Mouse (Mus musculus) E14TG2a.4 (cell line): ENCODE measurements around the gene Lrsam1.

ENCODE experiments used
- H3K27me3 ChIP-seq: 2 replicates; pipeline ENCODE4 v1.6.1; 2014; ENCODE audit warnings: low read length, control low read depth; ENCODE audit not compliant: insufficient read depth
- H3K36me3 ChIP-seq: 2 replicates; pipeline ENCODE4 v1.6.1; 2014; ENCODE audit warnings: low read length, control low read depth; ENCODE audit not compliant: insufficient read depth
- H3K4me1 ChIP-seq: replicated peaks from 2 replicates; pipeline ENCODE4 v1.6.1; 2014; ENCODE audit warnings: low read depth, low read length, control low read depth
- H3K4me3 ChIP-seq: replicated peaks from 2 replicates; pipeline ENCODE4 v1.5.1; 2014; ENCODE audit warnings: mild to moderate bottlenecking, low read length
- H3K9me3 ChIP-seq: 2 replicates; pipeline ENCODE4 v1.6.1; 2014; ENCODE audit warnings: low read length, control low read depth
- CTCF ChIP-seq: conservative IDR thresholded peaks from 2 replicates; pipeline ENCODE4 v1.5.1; 2014; ENCODE audit warnings: low read length
- NANOG ChIP-seq: IDR thresholded peaks from 2 replicates; pipeline ENCODE4 v1.6.1; 2014; ENCODE audit warnings: borderline replicate concordance, low read length, mixed read lengths
- POU5F1 ChIP-seq: IDR thresholded peaks from 2 replicates; pipeline ENCODE4 v1.6.1; 2014; ENCODE audit warnings: low read length, borderline replicate concordance

Lrsam1 gene

DNA sequence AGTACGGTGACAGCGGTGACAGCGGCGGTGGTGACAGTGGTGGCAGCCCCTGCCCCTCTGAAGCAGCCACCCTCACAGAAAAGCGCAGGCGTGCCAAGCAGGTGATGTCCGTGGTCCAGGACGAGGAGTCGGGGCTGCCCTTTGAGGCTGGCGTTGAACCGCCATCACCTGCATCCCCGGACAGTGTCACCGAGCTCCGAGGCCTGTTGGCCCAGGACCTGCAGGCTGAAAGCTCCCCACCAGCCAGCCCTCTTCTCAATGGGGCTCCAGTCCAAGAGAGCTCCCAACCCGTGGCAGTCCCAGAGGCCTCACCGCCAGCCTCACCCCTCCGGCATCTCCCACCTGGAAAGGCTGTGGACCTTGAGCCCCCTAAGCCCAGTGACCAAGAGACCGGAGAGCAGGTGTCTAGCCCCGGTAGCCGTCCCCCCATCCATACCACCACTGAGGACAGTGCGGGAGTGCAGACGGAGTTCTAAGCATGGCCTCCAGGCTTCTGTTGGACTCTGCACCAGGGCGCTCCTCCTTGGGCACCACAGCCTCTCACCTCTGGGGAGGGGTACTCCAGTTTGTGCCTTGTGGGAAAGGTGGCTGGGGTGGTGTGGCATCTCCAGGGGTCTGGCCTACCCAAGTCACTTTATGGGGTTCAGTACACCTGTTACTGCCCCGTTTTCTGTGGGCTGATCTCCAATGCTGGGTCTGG is 37.7 kb downstream of the Lrsam1 start:
- Histone ChIP-seq H3K27me3 (no peaks in the 10 kb centered on the region), H3K4me1 (peaks cover 85% of the 10 kb centered on the region), H3K36me3 (peaks cover 95% of the 10 kb centered on the region), H3K4me3 (peak overlapping the region; percentile 53), H3K9me3 (no peaks in the 10 kb centered on the region)
- TF ChIP-seq NANOG (no peak), POU5F1 (no peak), CTCF (no peak)

- no peak for TF ChIP-seq NANOG
- no peak for TF ChIP-seq CTCF
- no peak for TF ChIP-seq POU5F1
- peaks cover 85% of the 10 kb centered on the region for H3K4me1 ChIP-seq
- H3K36me3 ChIP-seq, result peaks cover 100% of the 10 kb centered on the region
- no peaks in the 10 kb centered on the region for H3K9me3 ChIP-seq
- H3K4me3 ChIP-seq, result peak overlapping the region; percentile 53; the same call in 1 of the 2 replicates
- no peaks in the 10 kb centered on the region for H3K27me3 ChIP-seq
These were observed 38.9 kb downstream of the Lrsam1 start for GRCm38 (mm10) chr2:32922564-32922963.

- Histone ChIP-seq H3K9me3 (no peaks in the 10 kb centered on the region), H3K4me3 (0 out of 2 replicates have a peak overlapping the region, but pooled peaks have one; percentile 10), H3K36me3 (peaks cover 100% of the 10 kb centered on the region), H3K27me3 (no peaks in the 10 kb centered on the region), H3K4me1 (peaks cover 85% of the 10 kb centered on the region)
- TF ChIP-seq POU5F1, result no peak
- no peak for TF ChIP-seq CTCF
- no peak for TF ChIP-seq NANOG
These were observed 39.5 kb downstream of the Lrsam1 start for GRCm38 (mm10) chr2:32921801-32922380.

DNA sequence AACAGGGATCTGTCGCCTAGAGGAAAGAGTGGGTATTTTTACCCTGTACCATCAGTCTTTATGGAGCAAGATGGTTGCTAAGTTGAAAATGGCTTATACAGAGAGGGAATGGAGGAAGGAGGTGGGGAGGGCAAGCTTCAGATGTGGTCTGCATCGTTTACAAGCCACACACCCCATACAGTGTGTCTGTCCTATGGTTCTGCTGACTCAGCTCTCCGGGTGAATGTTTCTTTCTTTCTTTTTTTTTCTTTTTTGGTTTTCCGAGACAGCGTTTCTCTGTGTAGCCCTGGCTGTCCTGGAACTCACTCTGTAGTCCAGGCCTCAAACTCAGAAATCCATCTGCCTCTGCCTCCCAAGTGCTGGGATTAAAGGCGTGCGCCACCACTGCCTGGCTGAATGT is 40.2 kb downstream of the Lrsam1 start:
- H3K9me3 ChIP-seq, result no peaks in the 10 kb centered on the region
- H3K36me3 ChIP-seq, result peaks cover 98% of the 10 kb centered on the region
- H3K4me3 ChIP-seq, result no peak overlapping the region
- no peak for TF ChIP-seq NANOG
- no peak for TF ChIP-seq CTCF
- no peak for TF ChIP-seq POU5F1
- no peaks in the 10 kb centered on the region for H3K27me3 ChIP-seq
- peaks cover 90% of the 10 kb centered on the region for H3K4me1 ChIP-seq

- H3K36me3 ChIP-seq, result peaks cover 93% of the 10 kb centered on the region
- H3K9me3 ChIP-seq, result no peaks in the 10 kb centered on the region
- 0 out of 2 replicates have a peak overlapping the region, but pooled peaks have one; percentile 11 for H3K4me3 ChIP-seq
- TF ChIP-seq POU5F1 (no peak), NANOG (no peak), CTCF (no peak)
- peaks cover 99% of the 10 kb centered on the region for H3K4me1 ChIP-seq
- H3K27me3 ChIP-seq, result no peaks in the 10 kb centered on the region
These were observed 43.0 kb downstream of the Lrsam1 start for GRCm38 (mm10) chr2:32918391-32918790.

DNA sequence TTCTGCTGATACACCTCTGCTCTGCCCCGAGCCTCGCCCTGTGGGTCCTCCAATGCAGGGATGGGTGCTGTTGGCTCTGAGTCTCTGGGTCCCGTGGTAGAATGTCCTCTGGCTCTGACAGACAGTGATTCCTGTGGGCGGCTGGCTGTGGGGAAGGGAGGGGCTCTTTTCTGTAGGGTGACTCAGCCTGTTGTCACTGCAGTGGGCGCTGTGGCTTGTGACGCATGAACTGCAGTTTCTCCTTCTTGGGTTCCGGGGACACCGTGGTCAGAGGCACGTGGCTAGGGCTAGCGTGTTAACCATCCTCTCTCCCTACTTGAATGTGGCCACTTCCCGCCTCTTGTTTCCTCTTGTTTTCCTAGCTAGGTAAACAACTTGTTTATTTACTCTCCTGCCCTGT is 43.9 kb downstream of the Lrsam1 start:
- Histone ChIP-seq H3K27me3 (no peaks in the 10 kb centered on the region), H3K4me3 (no peak overlapping the region), H3K9me3 (no peaks in the 10 kb centered on the region), H3K4me1 (peaks cover 99% of the 10 kb centered on the region), H3K36me3 (peaks cover 93% of the 10 kb centered on the region)
- TF ChIP-seq CTCF, result no peak
- no peak for TF ChIP-seq NANOG
- TF ChIP-seq POU5F1, result no peak

- TF ChIP-seq CTCF (no peak), POU5F1 (no peak), NANOG (no peak)
- peaks cover 98% of the 10 kb centered on the region for H3K4me1 ChIP-seq
- H3K9me3 ChIP-seq, result no peaks in the 10 kb centered on the region
- H3K27me3 ChIP-seq, result no peaks in the 10 kb centered on the region
- H3K36me3 ChIP-seq, result peaks cover 92% of the 10 kb centered on the region
- H3K4me3 ChIP-seq, result peak overlapping the region; percentile 39; the same call in 1 of the 2 replicates
These were observed 46.5 kb downstream of the Lrsam1 start for GRCm38 (mm10) chr2:32914896-32915295.

GRCm38 (mm10) chr2:32914362-32914761 is 47.1 kb downstream of the Lrsam1 start:
- H3K27me3 ChIP-seq, result no peaks in the 10 kb centered on the region
- H3K9me3 ChIP-seq, result no peaks in the 10 kb centered on the region
- TF ChIP-seq NANOG, result no peak
- TF ChIP-seq POU5F1, result no peak
- no peak for TF ChIP-seq CTCF
- H3K4me1 ChIP-seq, result peaks cover 97% of the 10 kb centered on the region
- peak overlapping the region; percentile 39; the same call in 1 of the 2 replicates for H3K4me3 ChIP-seq
- H3K36me3 ChIP-seq, result peaks cover 89% of the 10 kb centered on the region
